Mouse (Mus musculus) bone marrow, adult 2 months (tissue): ENCODE measurements around the gene Barhl2.

ENCODE experiments used
- CTCF ChIP-seq: fragments of 200-500 bp; IDR thresholded peaks from 2 replicates; pipeline ENCODE4 v1.5.1; 2011; ENCODE audit warnings: low read length, control low read depth; ENCODE audit not compliant: control insufficient read depth, insufficient read depth
- POLR2A ChIP-seq: fragments of 200-500 bp; IDR thresholded peaks from 2 replicates; pipeline ENCODE4 v1.6.1; 2011; ENCODE audit warnings: low read depth, mild to moderate bottlenecking, control low read depth, low read length, borderline replicate concordance; ENCODE audit not compliant: control insufficient read depth

DNA sequence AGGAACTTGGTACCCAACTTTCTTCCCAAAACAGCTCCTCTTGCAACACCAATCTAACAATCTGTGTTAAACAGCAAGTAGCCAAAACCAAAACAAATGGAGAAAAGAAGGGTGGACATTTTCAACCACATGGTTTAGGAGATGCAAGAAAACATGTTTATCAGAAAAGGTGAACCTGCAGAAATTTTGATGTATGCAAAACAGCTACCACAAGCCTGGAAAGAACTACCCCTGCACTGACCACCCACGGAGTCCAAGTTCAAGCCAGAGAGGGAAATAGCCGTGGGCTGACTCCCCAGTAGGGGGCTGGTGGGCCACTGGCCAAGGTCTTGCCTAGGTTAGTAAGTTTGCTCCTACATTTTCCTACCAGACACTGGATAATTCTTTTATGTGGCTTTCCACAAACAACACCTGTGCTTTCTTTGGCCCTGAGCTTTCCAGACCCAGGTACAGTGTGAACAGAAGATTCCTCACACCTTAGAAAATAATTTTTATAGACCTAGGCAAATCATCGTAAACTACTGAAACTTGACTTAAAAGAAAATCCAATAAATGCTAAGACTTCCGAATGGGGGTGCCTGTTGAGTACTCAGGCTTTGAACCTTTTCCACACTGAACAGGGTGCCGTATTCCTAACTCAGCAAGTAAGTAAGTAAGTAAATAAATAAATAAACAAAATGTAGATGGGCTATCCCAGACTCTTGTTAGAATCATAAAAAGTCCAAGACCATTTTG, 7.4 kb downstream of the Barhl2 start:
- TF ChIP-seq CTCF (no peak), POLR2A (no peak)
